Mouse (Mus musculus): ENCODE results near the gene Nt5m. TPM values are rescaled to one million over a fixed set of nuclear protein-coding genes. Genes with fewer than 3 reads are reported as not detected.
A peak's percentile ranks its signal among the peaks of the same experiment; 100 is the strongest.

The Nt5m gene
- polyA plus RNA-seq, 1 experiment: 0.83 TPM

GRCm38 (mm10) chr11:59894916-59895315 lies 55.7 kb downstream of the Nt5m start:
- H3K9me3 ChIP-seq (ENCODE audit: control insufficient read depth, low read length): no peaks in the 10 kb centered on the region
- no peaks in the 10 kb centered on the region for H3K27me3 ChIP-seq (ENCODE audit: control insufficient read depth)
- TF ChIP-seq TAL1 (IDR thresholded peaks at IDR 0.05; ENCODE audit: low read length) (no peak), GATA1 (IDR thresholded peaks at IDR 0.05; ENCODE audit: low read length) (no peak)
- no peak overlapping the region for H3K4me3 ChIP-seq (replicated peaks)
- H3K4me1 ChIP-seq (ENCODE audit: control insufficient read depth): peaks cover 14% of the 10 kb centered on the region
- H3K36me3 ChIP-seq (ENCODE audit: control insufficient read depth): no peaks in the 10 kb centered on the region

DNA sequence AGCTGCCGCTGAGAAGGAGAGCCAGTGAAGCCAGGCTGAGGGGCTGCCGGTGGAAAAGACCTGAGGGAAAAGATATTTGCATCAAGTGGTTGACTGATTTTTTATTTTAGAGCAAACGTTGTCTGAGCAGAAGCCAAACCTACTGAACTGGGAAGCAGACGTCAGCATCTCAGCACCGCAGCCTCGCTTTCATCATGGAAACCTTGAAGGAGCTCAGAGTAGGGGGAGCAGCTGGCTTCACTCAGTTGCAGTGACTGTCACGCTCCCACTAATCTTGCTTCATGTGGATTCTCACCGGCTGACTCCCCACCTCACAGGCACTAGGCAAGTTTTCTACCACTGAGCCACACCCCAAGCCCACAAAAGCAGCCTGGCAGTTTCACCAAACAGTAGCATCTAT lies 56.1 kb downstream of the Nt5m start:
- TF ChIP-seq TAL1 (IDR thresholded peaks at IDR 0.05; ENCODE audit: low read length) (no peak), GATA1 (IDR thresholded peaks at IDR 0.05; ENCODE audit: low read length) (no peak)
- Histone ChIP-seq H3K9me3 (ENCODE audit: control insufficient read depth, low read length) (no peaks in the 10 kb centered on the region), H3K27me3 (ENCODE audit: control insufficient read depth) (no peaks in the 10 kb centered on the region), H3K4me3 (replicated peaks) (no peak overlapping the region), H3K4me1 (ENCODE audit: control insufficient read depth) (peaks cover 14% of the 10 kb centered on the region), H3K36me3 (ENCODE audit: control insufficient read depth) (no peaks in the 10 kb centered on the region)

DNA sequence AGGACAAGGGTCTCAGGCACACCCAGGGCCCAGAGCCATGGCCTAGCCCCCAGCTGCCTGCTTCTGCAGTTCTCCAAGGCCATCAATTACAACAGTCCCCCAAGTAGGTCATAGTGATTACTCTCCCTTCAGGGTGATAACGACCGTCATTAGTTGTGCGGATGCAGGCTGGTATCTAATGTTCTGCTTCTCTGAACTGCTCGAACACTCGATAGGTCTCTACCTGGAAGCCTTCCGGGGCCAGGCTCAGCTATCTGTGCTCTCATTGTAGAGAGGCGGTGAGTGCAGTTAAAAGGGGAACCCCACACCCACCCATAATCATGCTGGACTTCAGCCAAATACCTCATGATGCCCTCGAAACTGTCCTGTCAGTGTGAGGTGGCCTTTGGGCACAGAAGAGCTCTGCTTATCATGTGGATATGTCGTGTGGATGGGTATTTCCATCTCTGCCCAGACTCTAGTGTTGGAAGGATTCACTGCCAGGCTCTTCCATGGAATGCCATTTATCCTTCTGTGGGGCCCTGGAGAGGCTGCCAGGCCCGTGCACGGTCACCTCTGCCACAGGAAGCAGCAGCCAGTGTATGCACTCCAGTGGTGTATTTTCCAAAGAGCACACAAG lies 58.8 kb downstream of the Nt5m start:
- Histone ChIP-seq H3K27me3 (ENCODE audit: control insufficient read depth) (no peaks in the 10 kb centered on the region), H3K4me3 (replicated peaks) (no peak overlapping the region), H3K36me3 (ENCODE audit: control insufficient read depth) (no peaks in the 10 kb centered on the region), H3K9me3 (ENCODE audit: control insufficient read depth, low read length) (no peaks in the 10 kb centered on the region), H3K4me1 (ENCODE audit: control insufficient read depth) (peaks cover 12% of the 10 kb centered on the region)
- no peak for TF ChIP-seq GATA1 (IDR thresholded peaks at IDR 0.05; ENCODE audit: low read length)
- no peak for TF ChIP-seq TAL1 (IDR thresholded peaks at IDR 0.05; ENCODE audit: low read length)

- Histone ChIP-seq H3K4me1 (ENCODE audit: control insufficient read depth) (peaks cover 8% of the 10 kb centered on the region), H3K27me3 (ENCODE audit: control insufficient read depth) (no peaks in the 10 kb centered on the region), H3K36me3 (ENCODE audit: control insufficient read depth) (no peaks in the 10 kb centered on the region), H3K4me3 (replicated peaks) (no peak overlapping the region), H3K9me3 (ENCODE audit: control insufficient read depth, low read length) (no peaks in the 10 kb centered on the region)
- TF ChIP-seq GATA1 (IDR thresholded peaks at IDR 0.05; ENCODE audit: low read length): no peak
- TF ChIP-seq TAL1 (IDR thresholded peaks at IDR 0.05; ENCODE audit: low read length): no peak
Observed at GRCm38 (mm10) chr11:59899711-59900685, 60.8 kb downstream of the Nt5m start.

DNA sequence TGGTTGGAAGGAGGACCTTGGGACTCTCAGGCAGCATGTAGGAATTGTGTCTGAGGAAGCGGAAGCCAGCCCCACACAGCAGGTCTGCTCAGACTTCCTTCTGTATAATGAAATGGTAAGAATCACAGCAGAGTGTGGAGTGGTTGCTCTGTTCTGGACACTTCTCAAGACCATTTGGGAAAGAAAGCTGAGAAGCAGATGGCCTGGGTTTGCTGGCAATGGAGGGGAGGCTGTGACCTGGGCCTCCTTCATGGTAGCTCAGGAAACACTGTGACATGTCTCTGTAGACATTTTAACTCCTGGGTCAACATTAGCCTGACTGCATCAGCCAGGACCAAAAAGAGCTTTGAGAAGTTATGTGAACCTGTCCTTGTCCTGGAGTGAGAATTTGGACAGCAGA lies 61.7 kb downstream of the Nt5m start:
- Histone ChIP-seq H3K4me1 (ENCODE audit: control insufficient read depth) (peaks cover 7% of the 10 kb centered on the region; the same call in 1 of the 2 replicates), H3K27me3 (ENCODE audit: control insufficient read depth) (no peaks in the 10 kb centered on the region)

GRCm38 (mm10) chr11:59902045-59902726 lies 62.9 kb downstream of the Nt5m start:
- TF ChIP-seq GATA1 (IDR thresholded peaks at IDR 0.05; ENCODE audit: low read length) (no peak), TAL1 (IDR thresholded peaks at IDR 0.05; ENCODE audit: low read length) (no peak; the same call in 2 of the 3 replicates)
- no peaks in the 10 kb centered on the region for H3K9me3 ChIP-seq (ENCODE audit: control insufficient read depth, low read length)
- peaks cover 7% of the 10 kb centered on the region; the same call in 1 of the 2 replicates for H3K4me1 ChIP-seq (ENCODE audit: control insufficient read depth)
- no peak overlapping the region for H3K4me3 ChIP-seq (replicated peaks)
- no peaks in the 10 kb centered on the region for H3K27me3 ChIP-seq (ENCODE audit: control insufficient read depth)
- no peaks in the 10 kb centered on the region for H3K36me3 ChIP-seq (ENCODE audit: control insufficient read depth)

More for the DNA sequence above, 61.7 kb downstream of the Nt5m start:
- H3K4me3 ChIP-seq (replicated peaks): no peak overlapping the region
- no peaks in the 10 kb centered on the region for H3K36me3 ChIP-seq (ENCODE audit: control insufficient read depth)
- no peaks in the 10 kb centered on the region for H3K9me3 ChIP-seq (ENCODE audit: control insufficient read depth, low read length)
- no peak for TF ChIP-seq GATA1 (IDR thresholded peaks at IDR 0.05; ENCODE audit: low read length)
- TF ChIP-seq TAL1 (IDR thresholded peaks at IDR 0.05; ENCODE audit: low read length): no peak

DNA sequence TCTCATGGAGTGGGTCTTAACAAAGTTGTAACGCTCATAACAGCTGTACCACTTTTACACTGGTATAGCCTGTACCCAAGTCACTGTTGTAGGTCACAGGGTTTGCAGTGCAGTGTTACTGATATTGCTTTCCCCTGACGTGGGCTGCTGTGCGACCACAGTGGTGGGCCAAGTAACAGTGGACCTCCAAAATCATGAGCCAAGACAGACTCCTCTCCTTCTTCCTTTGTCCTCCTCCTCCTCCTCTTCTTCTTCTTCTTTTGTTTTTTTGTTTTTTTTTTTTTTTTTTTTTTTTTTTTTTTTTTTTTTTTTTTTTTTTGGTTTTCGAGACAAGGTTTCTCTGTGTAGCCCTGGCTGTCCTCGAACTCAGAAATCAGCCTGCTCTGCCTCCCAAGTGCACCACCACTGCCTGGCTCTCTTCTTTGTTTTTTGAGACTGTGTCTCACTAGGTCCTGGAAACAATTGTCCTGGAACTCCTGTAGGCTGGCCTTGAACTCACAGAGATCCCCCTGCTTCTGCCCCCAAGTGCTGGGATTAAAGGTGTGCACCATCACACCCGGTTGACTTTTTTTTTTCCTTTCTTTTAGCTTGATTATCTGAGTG lies 67.4 kb downstream of the Nt5m start:
- no peaks in the 10 kb centered on the region for H3K27me3 ChIP-seq (ENCODE audit: control insufficient read depth)
- no peak overlapping the region for H3K4me3 ChIP-seq (replicated peaks)
- no peaks in the 10 kb centered on the region for H3K36me3 ChIP-seq (ENCODE audit: control insufficient read depth)
- peaks cover 24% of the 10 kb centered on the region for H3K4me1 ChIP-seq (ENCODE audit: control insufficient read depth)
- H3K9me3 ChIP-seq (ENCODE audit: control insufficient read depth, low read length): no peaks in the 10 kb centered on the region
- TF ChIP-seq GATA1 (IDR thresholded peaks at IDR 0.05; ENCODE audit: low read length): no peak
- TF ChIP-seq TAL1 (IDR thresholded peaks at IDR 0.05; ENCODE audit: low read length): peak; percentile 23; the same call in 1 of the 3 replicates

DNA sequence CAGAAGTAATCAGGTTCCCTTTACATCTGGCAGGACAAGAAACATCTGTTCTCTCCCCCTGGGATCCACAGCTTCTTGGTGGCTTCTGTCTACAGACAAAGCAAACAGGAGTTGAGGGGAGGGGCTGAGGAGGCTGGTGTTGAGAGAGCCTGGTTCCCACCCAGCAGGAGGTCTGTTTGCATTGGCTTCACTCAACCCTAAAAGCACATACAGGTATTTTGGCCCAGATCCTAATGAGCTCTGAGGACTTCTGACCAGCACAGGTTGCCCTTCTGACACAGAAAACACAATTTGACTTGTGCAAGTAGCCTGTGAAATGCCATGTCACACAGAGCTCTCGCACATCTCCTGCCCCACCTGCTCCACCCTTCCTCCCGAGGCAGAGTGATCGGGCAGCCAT lies 69.2 kb downstream of the Nt5m start:
- Histone ChIP-seq H3K4me1 (ENCODE audit: control insufficient read depth) (peaks cover 30% of the 10 kb centered on the region), H3K9me3 (ENCODE audit: control insufficient read depth, low read length) (no peaks in the 10 kb centered on the region), H3K4me3 (replicated peaks) (no peak overlapping the region), H3K36me3 (ENCODE audit: control insufficient read depth) (no peaks in the 10 kb centered on the region), H3K27me3 (ENCODE audit: control insufficient read depth) (no peaks in the 10 kb centered on the region)
- no peak for TF ChIP-seq GATA1 (IDR thresholded peaks at IDR 0.05; ENCODE audit: low read length)
- TF ChIP-seq TAL1 (IDR thresholded peaks at IDR 0.05; ENCODE audit: low read length): no peak
